Mouse (Mus musculus): ENCODE results near the gene Hoxa4. TPM values are rescaled to one million over a fixed set of nuclear protein-coding genes. Genes with fewer than 3 reads are reported as not detected.

The Hoxa4 gene
- polyA plus RNA-seq, 1 experiment from 2014 or later = 5.7 TPM

- no peaks in the 10 kb centered on the region for H3K9me3 ChIP-seq
- peak overlapping the region; percentile 100 for H3K9ac ChIP-seq
- peak; percentile 15; the same call in 1 of the 2 replicates for ATAC-seq (ENCODE audit: low read depth)
- H3K4me3 ChIP-seq = peak overlapping the region; percentile 96
- H3K27me3 ChIP-seq = no peaks in the 10 kb centered on the region
- 4% methylated on average over 26 of the region's 26 CpGs for WGBS
- peak overlapping the region; percentile 100 for H3K27ac ChIP-seq (replicated peaks)
- no peaks in the 10 kb centered on the region for H3K36me3 ChIP-seq
- H3K4me2 ChIP-seq = peak overlapping the region; percentile 97
- H3K4me1 ChIP-seq (replicated peaks) = peaks cover 30% of the 10 kb centered on the region
These were observed 35.2 kb upstream of the Hoxa4 start for GRCm38 (mm10) chr6:52226569-52227257.

GRCm38 (mm10) chr6:52225612-52226568, 34.3 kb upstream of the Hoxa4 start:
- peak overlapping the region; percentile 97 for H3K4me2 ChIP-seq
- peak overlapping the region; percentile 96 for H3K4me3 ChIP-seq
- peak overlapping the region; percentile 100 for H3K9ac ChIP-seq
- H3K27me3 ChIP-seq = no peaks in the 10 kb centered on the region
- ATAC-seq (ENCODE audit: low read depth) = peak; percentile 57
- H3K36me3 ChIP-seq = no peaks in the 10 kb centered on the region
- H3K27ac ChIP-seq (replicated peaks) = peak overlapping the region; percentile 100
- WGBS = under 1% methylated on average over 69 of the region's 69 CpGs
- H3K4me1 ChIP-seq (replicated peaks) = peaks cover 35% of the 10 kb centered on the region
- H3K9me3 ChIP-seq = no peaks in the 10 kb centered on the region

GRCm38 (mm10) chr6:52224895-52225611, 33.5 kb upstream of the Hoxa4 start:
- ATAC-seq (ENCODE audit: low read depth) = no peak
- Histone ChIP-seq H3K4me2 (peak overlapping the region; percentile 97), H3K4me1 (replicated peaks) (peaks cover 42% of the 10 kb centered on the region), H3K4me3 (peak overlapping the region; percentile 96), H3K27me3 (no peaks in the 10 kb centered on the region), H3K27ac (replicated peaks) (peak overlapping the region; percentile 100), H3K9me3 (no peaks in the 10 kb centered on the region), H3K9ac (peak overlapping the region; percentile 100), H3K36me3 (no peaks in the 10 kb centered on the region)
- WGBS = under 1% methylated on average over 36 of the region's 36 CpGs

- Histone ChIP-seq H3K4me3 (peak overlapping the region; percentile 96), H3K36me3 (no peaks in the 10 kb centered on the region), H3K9me3 (no peaks in the 10 kb centered on the region), H3K27ac (replicated peaks) (peak overlapping the region; percentile 100), H3K9ac (peak overlapping the region; percentile 100), H3K27me3 (no peaks in the 10 kb centered on the region), H3K4me1 (replicated peaks) (peaks cover 51% of the 10 kb centered on the region), H3K4me2 (peak overlapping the region; percentile 97)
- 1% methylated on average over 24 of the region's 24 CpGs for WGBS
- ATAC-seq (ENCODE audit: low read depth) = no peak
These were observed 32.6 kb upstream of the Hoxa4 start for GRCm38 (mm10) chr6:52223939-52224760.

GRCm38 (mm10) chr6:52222729-52223128, 31.2 kb upstream of the Hoxa4 start:
- Histone ChIP-seq H3K4me2 (peak overlapping the region; percentile 97), H3K36me3 (no peaks in the 10 kb centered on the region), H3K27me3 (no peaks in the 10 kb centered on the region), H3K9me3 (no peaks in the 10 kb centered on the region), H3K9ac (peak overlapping the region; percentile 100), H3K27ac (replicated peaks) (peak overlapping the region; percentile 100), H3K4me3 (peak overlapping the region; percentile 96), H3K4me1 (replicated peaks) (peaks cover 57% of the 10 kb centered on the region)
- 7% methylated on average over 13 of the region's 13 CpGs for WGBS
- ATAC-seq (ENCODE audit: low read depth) = no peak

GRCm38 (mm10) chr6:52221993-52222685, 30.6 kb upstream of the Hoxa4 start:
- Histone ChIP-seq H3K27me3 (no peaks in the 10 kb centered on the region), H3K4me1 (replicated peaks) (peaks cover 54% of the 10 kb centered on the region), H3K27ac (replicated peaks) (peak overlapping the region; percentile 100), H3K9ac (peak overlapping the region; percentile 100), H3K4me2 (peak overlapping the region; percentile 97), H3K36me3 (no peaks in the 10 kb centered on the region), H3K4me3 (peak overlapping the region; percentile 96), H3K9me3 (no peaks in the 10 kb centered on the region)
- ATAC-seq (ENCODE audit: low read depth) = peak; percentile 6
- 1% methylated on average over 21 of the region's 21 CpGs for WGBS

- Histone ChIP-seq H3K36me3 (no peaks in the 10 kb centered on the region), H3K27me3 (no peaks in the 10 kb centered on the region), H3K4me2 (peak within 1 kb of the TSS; percentile 97), H3K9me3 (no peaks in the 10 kb centered on the region), H3K9ac (peak within 1 kb of the TSS; percentile 100), H3K4me1 (replicated peaks) (peaks cover 47% of the 10 kb centered on the region), H3K4me3 (peak within 1 kb of the TSS; percentile 96), H3K27ac (replicated peaks) (peak within 1 kb of the TSS; percentile 100)
- under 1% methylated on average over 46 of the region's 46 CpGs for WGBS
- ATAC-seq (ENCODE audit: low read depth) = peak; percentile 64
These were observed 29.9 kb upstream of the Hoxa4 start, which contains the start of gene Hoxa7 for GRCm38 (mm10) chr6:52221337-52221992. TSS of gene Hoxa7 (minus strand) at chr6:52221854.

- Histone ChIP-seq H3K4me1 (replicated peaks) (peaks cover 51% of the 10 kb centered on the region), H3K4me3 (peak overlapping the region; percentile 96), H3K36me3 (no peaks in the 10 kb centered on the region), H3K9ac (peak overlapping the region; percentile 100), H3K27ac (replicated peaks) (peak overlapping the region; percentile 100), H3K27me3 (no peaks in the 10 kb centered on the region), H3K4me2 (peak overlapping the region; percentile 97), H3K9me3 (no peaks in the 10 kb centered on the region)
- 4% methylated on average over 12 of the region's 12 CpGs for WGBS
- no peak for ATAC-seq (ENCODE audit: low read depth)
These were observed 29.3 kb upstream of the Hoxa4 start for GRCm38 (mm10) chr6:52220865-52221310.

GRCm38 (mm10) chr6:52220003-52220864, 28.7 kb upstream of the Hoxa4 start:
- H3K27me3 ChIP-seq = no peaks in the 10 kb centered on the region
- peak overlapping the region; percentile 96 for H3K4me3 ChIP-seq
- H3K4me2 ChIP-seq = peak overlapping the region; percentile 97
- no peaks in the 10 kb centered on the region for H3K36me3 ChIP-seq
- peak overlapping the region; percentile 100 for H3K9ac ChIP-seq
- no peaks in the 10 kb centered on the region for H3K9me3 ChIP-seq
- no peak for ATAC-seq (ENCODE audit: low read depth)
- H3K27ac ChIP-seq (replicated peaks) = peak overlapping the region; percentile 100
- 4% methylated on average over 32 of the region's 32 CpGs for WGBS
- peaks cover 57% of the 10 kb centered on the region for H3K4me1 ChIP-seq (replicated peaks)
